Mouse (Mus musculus): Measurements from ENCODE around the gene Trir. TPM values are rescaled to one million over a fixed set of nuclear protein-coding genes. Genes with fewer than 3 reads are reported as not detected.
A peak's percentile ranks its signal among the peaks of the same experiment; 100 is the strongest.

Gene Trir
- polyA plus RNA-seq, 1 experiment from 2014 or later: 133 TPM

DNA sequence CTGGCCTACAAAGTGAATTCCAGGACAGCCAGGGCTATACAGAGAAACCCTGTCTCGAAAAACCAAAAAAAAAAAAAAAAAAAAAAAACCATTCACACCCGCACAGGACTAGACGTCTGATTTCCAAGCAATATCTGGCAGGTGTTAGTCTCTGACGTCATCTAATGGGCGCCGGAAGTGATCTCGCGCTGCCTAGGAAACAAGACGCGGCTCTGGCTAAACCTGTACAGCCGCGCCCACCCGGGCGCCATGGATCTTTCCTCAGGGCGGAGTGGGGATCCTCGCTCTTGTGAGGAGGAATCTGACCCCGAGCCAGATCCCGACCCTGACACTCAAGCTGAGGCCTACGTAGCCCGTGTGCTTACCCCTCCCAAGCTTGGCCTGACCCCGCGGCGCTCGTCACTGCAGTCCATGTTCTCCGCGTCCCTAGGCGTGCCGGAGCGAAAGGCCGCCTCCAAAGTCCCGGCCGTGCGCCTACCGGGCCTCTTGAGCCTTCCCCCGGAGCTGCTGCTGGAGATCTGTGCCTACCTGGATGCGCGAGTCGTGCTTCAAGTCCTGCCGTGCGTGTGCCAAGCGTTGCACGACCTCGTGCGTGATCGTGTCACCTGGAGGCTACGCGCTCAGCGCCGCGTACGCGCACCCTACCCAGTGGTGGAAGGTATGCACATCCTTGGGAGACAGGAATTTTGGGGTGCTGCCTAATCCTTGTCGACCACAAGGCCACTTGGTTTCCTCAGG is 33.4 kb downstream of the Trir start, which contains the start of gene Fbxw9:
Fbxw9 (plus strand) TSS at position 177 of the 738 bp plus-strand sequence.
- no peaks in the 10 kb centered on the region for H3K9me3 ChIP-seq (replicated peaks)
- peak within 1 kb of the TSS; percentile 68 for H3K4me3 ChIP-seq
- peak within 1 kb of the TSS; percentile 70 for H3K9ac ChIP-seq
- no peaks in the 10 kb centered on the region for H3K27me3 ChIP-seq (replicated peaks)
- 1% methylated on average over 52 of the region's 53 CpGs for WGBS (ENCODE audit: insufficient replicate concordance)
- peak within 1 kb of the TSS; percentile 87 for H3K4me2 ChIP-seq
- peaks cover 36% of the 10 kb centered on the region for H3K36me3 ChIP-seq
- peak; percentile 82 for ATAC-seq
- H3K27ac ChIP-seq: 0 out of 2 replicates have a peak within 1 kb of the TSS, but pooled peaks have one; percentile 5
- peaks cover 14% of the 10 kb centered on the region for H3K4me1 ChIP-seq

DNA sequence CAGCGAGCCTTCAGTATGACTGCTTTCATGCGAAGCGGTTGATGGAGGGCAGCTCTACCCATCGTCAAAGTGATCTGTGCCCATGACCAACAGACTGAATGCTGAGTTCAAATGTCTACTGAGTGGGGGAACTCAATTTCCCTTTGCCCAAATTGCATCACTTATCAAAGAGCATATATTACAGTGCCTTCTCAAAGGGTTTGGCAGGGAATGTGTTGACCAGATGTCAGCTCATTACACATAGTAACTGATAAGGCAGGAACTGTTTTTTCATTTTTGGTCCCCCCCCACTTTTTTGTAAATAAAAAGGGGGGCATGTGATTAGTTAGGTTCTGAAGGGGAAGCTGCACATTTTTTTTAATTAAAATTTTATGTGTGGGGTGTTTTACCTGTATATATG is 36.0 kb downstream of the Trir start:
- WGBS (ENCODE audit: insufficient replicate concordance): 84% methylated on average over 4 of the region's 4 CpGs
- ATAC-seq: no peak

DNA sequence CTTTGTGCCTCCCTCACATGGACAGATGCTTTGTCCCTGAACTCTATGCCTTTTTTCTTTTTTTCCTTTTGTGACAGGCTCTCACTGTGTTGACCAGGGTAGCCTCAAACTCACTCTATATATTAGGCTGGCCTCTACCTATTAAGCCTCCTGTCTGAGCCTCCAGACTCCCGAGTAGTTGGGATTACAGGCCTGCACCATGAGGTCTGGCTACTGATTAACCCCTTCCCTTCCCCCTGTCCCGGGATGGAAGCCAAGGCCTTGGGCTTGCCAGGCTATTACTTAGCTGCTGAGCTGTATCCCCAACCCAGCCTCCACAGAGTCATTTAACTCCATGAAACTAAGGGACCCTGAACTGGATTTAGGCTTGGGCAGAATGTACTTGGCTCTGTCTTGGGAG is 38.6 kb downstream of the Trir start:
- Histone ChIP-seq H3K4me2 (no peak overlapping the region), H3K4me3 (no peak overlapping the region), H3K36me3 (peaks cover 14% of the 10 kb centered on the region; the same call in 1 of the 2 replicates), H3K27ac (peak overlapping the region; percentile 49; the same call in 1 of the 2 replicates), H3K4me1 (peaks cover 9% of the 10 kb centered on the region), H3K9ac (no peak overlapping the region), H3K27me3 (replicated peaks) (0 out of 2 replicates have a peak, but pooled peaks cover 3% of the 10 kb centered on the region), H3K9me3 (replicated peaks) (no peaks in the 10 kb centered on the region)
- 56% methylated on average over 2 of the region's 2 CpGs for WGBS (ENCODE audit: insufficient replicate concordance)
- ATAC-seq: 0 out of 2 replicates have a peak, but pooled peaks have one; percentile 30

More for the DNA sequence above, 36.0 kb downstream of the Trir start:
- H3K4me2 ChIP-seq: no peak overlapping the region
- H3K9me3 ChIP-seq (replicated peaks): no peaks in the 10 kb centered on the region
- no peak overlapping the region for H3K9ac ChIP-seq
- no peak overlapping the region for H3K27ac ChIP-seq
- no peak overlapping the region for H3K4me3 ChIP-seq
- peaks cover 14% of the 10 kb centered on the region for H3K4me1 ChIP-seq
- peaks cover 19% of the 10 kb centered on the region for H3K36me3 ChIP-seq
- 0 out of 2 replicates have a peak, but pooled peaks cover 2% of the 10 kb centered on the region for H3K27me3 ChIP-seq (replicated peaks)

DNA sequence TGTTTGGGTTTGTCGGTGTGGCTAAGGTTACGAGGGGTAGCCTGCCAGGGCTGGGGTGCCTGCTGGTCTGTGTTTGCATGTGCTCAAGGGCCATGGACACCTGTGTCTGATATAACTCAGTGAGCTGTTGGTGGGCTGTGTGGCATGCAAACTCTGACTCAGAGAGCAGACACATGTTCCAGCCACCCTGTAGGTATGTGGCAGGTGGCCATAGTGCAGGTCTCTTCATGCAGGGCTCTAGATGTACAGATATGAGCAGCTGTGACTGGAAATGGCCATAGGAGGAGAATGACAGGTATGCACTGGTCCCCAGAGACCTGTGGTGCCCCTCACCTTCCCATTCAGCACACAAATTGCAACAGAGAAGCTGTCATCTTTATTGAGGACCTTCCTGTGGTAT is 40.5 kb downstream of the Trir start:
- no peaks in the 10 kb centered on the region for H3K9me3 ChIP-seq (replicated peaks)
- 92% methylated on average over 2 of the region's 2 CpGs for WGBS (ENCODE audit: insufficient replicate concordance)
- H3K4me1 ChIP-seq: peaks cover 13% of the 10 kb centered on the region
- H3K4me2 ChIP-seq: no peak overlapping the region
- H3K27ac ChIP-seq: no peak overlapping the region
- H3K9ac ChIP-seq: no peak overlapping the region
- peaks cover 14% of the 10 kb centered on the region; the same call in 1 of the 2 replicates for H3K36me3 ChIP-seq
- no peak overlapping the region for H3K4me3 ChIP-seq
- H3K27me3 ChIP-seq (replicated peaks): 0 out of 2 replicates have a peak, but pooled peaks cover 3% of the 10 kb centered on the region
- ATAC-seq: no peak

DNA sequence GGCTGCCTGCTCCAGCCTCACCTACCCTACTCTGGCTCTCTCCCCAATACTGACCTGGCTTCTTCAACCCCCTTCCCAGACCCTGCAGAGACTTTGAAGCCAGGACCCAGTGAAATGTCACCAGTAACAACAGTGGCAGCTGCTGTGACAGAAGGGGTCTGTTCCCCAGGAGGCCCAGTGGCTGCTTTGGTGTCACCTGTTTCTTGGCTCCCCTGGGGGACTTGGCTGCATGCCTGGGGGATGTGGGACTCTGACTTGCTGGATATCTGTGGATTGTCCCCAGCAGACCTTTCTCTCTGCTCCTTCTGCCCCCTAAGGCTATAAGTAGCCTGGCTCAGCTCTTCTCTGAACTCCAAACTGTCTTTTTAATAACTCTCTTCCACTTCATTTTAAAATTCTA is 41.4 kb downstream of the Trir start, which contains the start of gene Gm5741:
Gm5741 (minus strand) TSS at position 1 of the 400 bp plus-strand sequence.
- Histone ChIP-seq H3K36me3 (peaks cover 9% of the 10 kb centered on the region), H3K9ac (no peak within 1 kb of the TSS), H3K4me1 (peaks cover 21% of the 10 kb centered on the region), H3K27me3 (replicated peaks) (0 out of 2 replicates have a peak, but pooled peaks cover 3% of the 10 kb centered on the region), H3K4me3 (no peak within 1 kb of the TSS), H3K9me3 (replicated peaks) (no peaks in the 10 kb centered on the region), H3K4me2 (no peak within 1 kb of the TSS), H3K27ac (no peak within 1 kb of the TSS)
- ATAC-seq: no peak

DNA sequence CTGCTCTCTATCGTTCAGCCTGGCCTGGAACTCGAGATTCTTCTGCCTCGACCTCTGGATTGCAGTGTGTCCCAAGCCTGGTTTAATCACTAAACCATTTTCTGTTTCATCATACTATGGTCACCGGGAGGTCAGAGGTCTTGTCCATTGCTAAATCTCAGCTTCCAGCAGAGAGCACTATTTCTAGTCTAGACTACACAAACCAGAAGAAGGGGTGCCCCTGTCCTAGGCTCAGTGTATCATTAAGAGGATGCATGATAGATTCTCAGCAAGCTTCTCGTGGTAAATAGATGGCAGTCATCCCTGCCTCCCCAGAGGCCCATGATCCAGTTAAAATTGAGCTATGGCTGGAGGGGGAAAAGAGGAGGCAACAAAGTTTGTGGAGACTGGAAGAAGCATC is 44.4 kb downstream of the Trir start:
- Histone ChIP-seq H3K4me3 (peak overlapping the region; percentile 95), H3K9me3 (replicated peaks) (no peaks in the 10 kb centered on the region), H3K27me3 (replicated peaks) (0 out of 2 replicates have a peak, but pooled peaks cover 3% of the 10 kb centered on the region), H3K9ac (peak overlapping the region; percentile 42; the same call in 1 of the 2 replicates), H3K36me3 (peaks cover 38% of the 10 kb centered on the region), H3K27ac (peak overlapping the region; percentile 94), H3K4me2 (peak overlapping the region; percentile 78), H3K4me1 (peaks cover 52% of the 10 kb centered on the region)
- no peak for ATAC-seq
- WGBS (ENCODE audit: insufficient replicate concordance): 68% methylated on average over 5 of the region's 5 CpGs

DNA sequence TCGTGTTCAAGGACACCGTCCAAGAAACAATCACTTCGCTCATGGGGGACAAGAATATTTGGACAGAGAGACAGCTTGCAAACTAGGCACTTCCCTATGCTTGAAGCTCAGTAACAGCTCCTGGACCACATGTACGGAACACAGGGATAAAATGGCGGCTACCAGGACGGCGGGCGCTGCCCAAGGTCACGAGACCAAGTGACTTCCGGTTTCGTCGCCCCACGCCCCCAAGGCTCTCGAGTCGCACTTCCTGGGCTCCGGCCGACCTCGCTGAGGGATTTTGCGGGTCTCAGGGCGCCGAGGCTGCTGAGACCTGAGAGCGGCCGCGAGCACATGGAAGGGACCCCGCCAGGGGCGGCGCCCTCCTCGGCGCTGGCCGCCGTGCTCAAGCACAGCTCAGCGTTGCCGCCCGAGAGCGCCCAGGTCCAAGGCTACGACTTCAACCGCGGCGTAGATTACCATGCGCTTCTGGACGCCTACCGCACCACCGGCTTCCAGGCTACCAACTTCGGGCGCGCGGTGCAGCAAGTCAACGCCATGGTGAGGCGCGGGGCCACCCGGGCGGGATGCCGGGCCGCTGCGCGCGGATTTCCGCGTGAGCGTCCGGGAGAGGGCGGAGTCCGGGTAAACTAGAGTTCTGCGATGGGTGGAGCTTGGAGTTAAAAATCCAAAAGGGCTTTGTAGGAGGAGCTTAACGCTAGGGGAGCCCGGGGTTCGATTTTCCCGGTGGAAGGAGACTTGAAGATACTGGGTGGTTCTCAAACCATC is 45.1 kb downstream of the Trir start, which contains the start of gene Dhps:
Dhps (plus strand) TSS at position 244 of the 768 bp plus-strand sequence.
- Histone ChIP-seq H3K9ac (peak within 1 kb of the TSS; percentile 93), H3K9me3 (replicated peaks) (no peaks in the 10 kb centered on the region), H3K27ac (peak within 1 kb of the TSS; percentile 94), H3K27me3 (replicated peaks) (0 out of 2 replicates have a peak, but pooled peaks cover 3% of the 10 kb centered on the region), H3K4me1 (peaks cover 58% of the 10 kb centered on the region), H3K4me2 (peak within 1 kb of the TSS; percentile 78), H3K36me3 (peaks cover 38% of the 10 kb centered on the region), H3K4me3 (peak within 1 kb of the TSS; percentile 95)
- 1% methylated on average over 68 of the region's 68 CpGs for WGBS (ENCODE audit: insufficient replicate concordance)
- ATAC-seq: peak; percentile 77

DNA sequence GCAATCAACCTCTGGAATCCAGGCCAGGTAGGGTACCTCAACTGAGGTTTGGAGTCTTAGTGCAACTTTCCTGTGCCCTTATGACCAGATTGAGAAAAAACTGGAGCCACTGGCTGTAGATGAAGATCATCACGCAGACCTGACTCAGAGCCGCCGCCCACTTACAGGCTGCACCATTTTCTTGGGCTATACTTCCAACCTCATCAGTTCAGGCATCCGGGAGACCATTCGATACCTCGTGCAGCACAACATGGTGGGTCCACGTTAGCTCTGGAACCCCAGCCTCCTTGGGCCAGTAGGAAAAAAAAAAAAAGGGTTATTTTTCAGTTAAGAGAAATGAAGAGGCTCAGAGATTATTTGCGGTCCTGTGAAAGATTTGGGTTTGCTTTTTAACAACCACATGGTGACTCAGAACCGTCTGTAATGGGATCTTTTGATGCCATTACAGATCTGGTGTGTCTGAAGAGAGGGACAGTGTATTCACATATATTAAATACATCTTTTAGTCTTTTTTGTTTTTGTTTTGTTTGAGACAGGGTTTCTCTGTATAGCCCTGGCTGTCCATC is 45.8 kb downstream of the Trir start:
- H3K27me3 ChIP-seq (replicated peaks): 0 out of 2 replicates have a peak, but pooled peaks cover 2% of the 10 kb centered on the region
- H3K4me1 ChIP-seq: peaks cover 65% of the 10 kb centered on the region
- peak overlapping the region; percentile 78 for H3K4me2 ChIP-seq
- WGBS (ENCODE audit: insufficient replicate concordance): 30% methylated on average over 9 of the region's 9 CpGs
- no peak for ATAC-seq
- H3K27ac ChIP-seq: peak overlapping the region; percentile 94
- H3K4me3 ChIP-seq: peak overlapping the region; percentile 95
- H3K9ac ChIP-seq: peak overlapping the region; percentile 93
- no peaks in the 10 kb centered on the region for H3K9me3 ChIP-seq (replicated peaks)
- H3K36me3 ChIP-seq: peaks cover 44% of the 10 kb centered on the region

DNA sequence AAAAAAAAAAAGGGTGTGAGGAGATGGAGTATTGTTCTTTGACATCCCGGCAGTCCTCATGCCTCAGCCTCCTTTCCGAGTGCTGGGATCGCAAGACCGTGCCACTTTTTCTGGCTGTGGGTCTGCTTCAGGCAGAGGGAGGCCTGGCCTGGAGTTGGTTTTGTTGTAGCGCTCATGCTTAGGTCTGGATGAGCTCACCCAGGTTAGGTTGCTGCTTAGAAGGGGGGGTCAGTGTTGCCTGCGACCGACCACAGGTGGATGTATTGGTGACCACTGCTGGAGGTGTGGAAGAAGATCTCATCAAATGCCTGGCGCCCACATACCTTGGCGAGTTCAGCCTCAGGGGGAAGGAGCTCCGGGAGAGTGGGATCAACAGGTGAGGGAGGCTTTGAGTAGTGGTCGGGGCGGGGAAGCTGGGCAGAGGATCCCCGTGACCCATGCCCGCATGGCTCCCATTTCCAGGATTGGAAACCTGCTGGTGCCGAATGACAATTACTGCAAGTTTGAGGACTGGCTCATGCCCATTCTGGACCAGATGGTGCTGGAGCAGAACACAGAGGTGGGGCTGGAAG is 46.5 kb downstream of the Trir start:
- Histone ChIP-seq H3K9me3 (replicated peaks) (no peaks in the 10 kb centered on the region), H3K27me3 (replicated peaks) (no peaks in the 10 kb centered on the region), H3K4me3 (peak overlapping the region; percentile 95; the same call in 1 of the 2 replicates), H3K36me3 (peaks cover 49% of the 10 kb centered on the region), H3K27ac (0 out of 2 replicates have a peak overlapping the region, but pooled peaks have one; percentile 94), H3K4me1 (peaks cover 66% of the 10 kb centered on the region), H3K4me2 (peak overlapping the region; percentile 78), H3K9ac (peak overlapping the region; percentile 93; the same call in 1 of the 2 replicates)
- ATAC-seq: no peak
- WGBS (ENCODE audit: insufficient replicate concordance): 83% methylated on average over 15 of the region's 15 CpGs

DNA sequence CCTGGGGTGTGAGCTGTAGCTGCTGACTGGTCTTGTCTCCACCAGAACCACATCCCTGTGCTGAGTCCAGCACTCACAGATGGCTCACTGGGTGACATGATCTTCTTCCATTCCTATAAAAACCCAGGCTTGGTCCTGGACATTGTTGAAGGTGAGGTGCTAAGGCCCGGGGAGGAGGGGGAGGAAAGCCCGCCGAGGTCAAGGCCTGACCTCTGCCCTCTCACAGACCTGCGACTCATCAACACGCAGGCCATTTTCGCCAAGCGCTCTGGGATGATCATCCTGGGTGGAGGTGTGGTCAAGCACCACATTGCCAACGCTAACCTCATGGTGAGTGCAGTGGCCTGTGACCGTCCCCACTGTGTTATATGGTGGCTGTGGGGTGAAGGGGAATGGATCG is 47.5 kb downstream of the Trir start:
- H3K27me3 ChIP-seq (replicated peaks): no peaks in the 10 kb centered on the region
- H3K4me3 ChIP-seq: no peak overlapping the region
- peak overlapping the region; percentile 81; the same call in 1 of the 2 replicates for H3K27ac ChIP-seq
- no peaks in the 10 kb centered on the region for H3K9me3 ChIP-seq (replicated peaks)
- ATAC-seq: no peak
- H3K4me2 ChIP-seq: no peak overlapping the region
- WGBS (ENCODE audit: insufficient replicate concordance): 82% methylated on average over 10 of the region's 10 CpGs
- peaks cover 60% of the 10 kb centered on the region for H3K36me3 ChIP-seq
- H3K4me1 ChIP-seq: peaks cover 76% of the 10 kb centered on the region
- H3K9ac ChIP-seq: no peak overlapping the region

DNA sequence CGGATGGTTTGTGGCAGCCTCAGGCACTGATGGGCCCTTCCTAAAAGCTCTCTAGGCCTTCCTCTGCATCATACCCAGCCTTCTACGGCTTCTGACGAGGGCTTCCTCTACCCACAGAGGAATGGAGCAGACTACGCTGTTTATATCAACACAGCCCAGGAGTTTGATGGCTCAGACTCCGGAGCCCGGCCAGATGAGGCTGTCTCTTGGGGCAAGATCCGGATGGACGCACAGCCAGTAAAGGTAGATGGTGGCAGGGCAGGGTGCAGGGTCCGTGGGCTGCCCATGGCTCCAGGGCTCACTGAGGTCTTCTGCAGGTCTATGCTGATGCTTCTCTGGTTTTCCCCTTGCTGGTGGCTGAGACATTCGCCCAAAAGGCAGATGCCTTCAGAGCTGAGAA is 48.0 kb downstream of the Trir start:
- peaks cover 80% of the 10 kb centered on the region for H3K4me1 ChIP-seq
- H3K4me2 ChIP-seq: peak overlapping the region; percentile 55; the same call in 1 of the 2 replicates
- H3K36me3 ChIP-seq: peaks cover 63% of the 10 kb centered on the region
- ATAC-seq: no peak
- H3K9me3 ChIP-seq (replicated peaks): no peaks in the 10 kb centered on the region
- H3K27ac ChIP-seq: peak overlapping the region; percentile 81
- no peak overlapping the region for H3K4me3 ChIP-seq
- no peak overlapping the region for H3K9ac ChIP-seq
- WGBS (ENCODE audit: insufficient replicate concordance): 86% methylated on average over 10 of the region's 10 CpGs
- H3K27me3 ChIP-seq (replicated peaks): no peaks in the 10 kb centered on the region

Measured in liver, embryonic 12.5 days (tissue).